7 mouse cellular contexts compared by ENCODE assay signal in the genomic region with DNA sequence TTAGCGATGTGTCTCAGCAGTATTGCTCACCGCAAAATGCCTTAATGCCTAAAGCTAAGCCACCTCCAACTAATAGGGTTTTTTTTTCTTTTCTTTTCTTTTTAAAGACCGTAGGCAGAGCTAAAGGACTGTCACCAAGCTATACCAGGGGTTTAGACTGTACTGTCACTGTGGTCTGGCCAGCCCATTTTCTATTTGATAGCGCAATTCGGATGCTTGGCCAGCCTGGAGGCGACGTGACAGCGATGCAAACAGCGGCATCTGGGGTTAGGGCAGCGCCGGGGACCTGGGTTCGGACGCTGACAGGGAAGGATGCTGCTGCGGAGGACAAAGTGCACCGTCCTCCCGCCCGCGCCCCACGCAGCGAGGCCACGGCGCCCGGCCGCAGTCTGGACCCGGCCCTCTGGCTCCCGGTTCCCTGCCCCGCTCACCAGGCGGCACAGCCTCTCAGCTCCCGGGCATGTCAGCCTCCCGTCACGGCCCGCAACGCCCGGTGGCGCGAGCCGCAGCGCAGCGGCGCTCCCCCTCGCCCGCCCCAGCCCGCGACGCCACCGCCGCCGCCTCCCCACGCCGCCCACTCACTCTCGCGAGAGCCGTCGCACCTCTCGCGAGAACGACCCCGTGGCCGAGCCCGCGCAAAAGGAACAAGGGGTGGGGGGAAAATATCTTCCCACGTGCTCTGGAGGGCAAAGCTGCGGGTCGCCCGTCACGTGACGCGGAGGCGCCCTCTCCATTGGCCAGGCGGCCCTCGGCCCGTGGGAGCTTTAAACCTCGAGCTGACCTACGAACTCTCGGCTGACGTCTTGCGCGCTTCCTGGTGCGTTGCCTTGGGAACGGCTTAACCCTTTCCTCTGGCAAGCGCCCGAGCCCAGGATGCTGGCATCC. TPM values are rescaled to one million over a fixed set of nuclear protein-coding genes. Genes with fewer than 3 reads are reported as not detected.
DNase-seq lines count a peak whose midpoint lies in the region; ATAC-seq lines count a peak whose summit lies in the region.

A gene (minus strand): TSS at position 528 of the 885 bp plus-strand sequence.

- WGBS in intestine, embryonic 14.5 days: under 1% methylated on average over 73 of the region's 82 CpGs
- WGBS in midbrain, embryonic 10.5 days: under 1% methylated on average over 82 of the region's 82 CpGs

- peak; percentile 97 to 98 for DNase-seq in adrenal gland, adult (ENCODE audit: inconsistent age in 2 of 2, low spot score in 1 of 2)
- peak; percentile 97 for DNase-seq in embryo, embryonic 10.5 days (ENCODE audit: low spot score)
- DNase-seq in gastrocnemius, postnatal 25 days: peak; percentile 95
- DNase-seq in intestine, embryonic 14.5 days (ENCODE audit: low spot score): peak; percentile 95
- DNase-seq in left cerebral cortex, postnatal 25 days (ENCODE audit: low spot score in 2 of 2): peak; percentile 97 to 98
- DNase-seq in midbrain, embryonic 10.5 days (ENCODE audit: low spot score): peak; percentile 97
- peak; percentile 94 for DNase-seq in right cerebral cortex, postnatal 4 days

- peak within 1 kb of the TSS; percentile 67 for H3K4me3 ChIP-seq in intestine, embryonic 14.5 days (ENCODE audit: low read depth, low read length)
- H3K4me3 ChIP-seq in midbrain, embryonic 10.5 days: peak within 1 kb of the TSS; percentile 87

- peak; percentile 96 for ATAC-seq in intestine, embryonic 14.5 days (replicated peaks; ENCODE audit: low FRiP score, low TSS enrichment, low read depth)

- no peaks in the 10 kb centered on the region for H3K9me3 ChIP-seq in intestine, embryonic 14.5 days (ENCODE audit: control insufficient read depth, low read length)
- H3K9me3 ChIP-seq in midbrain, embryonic 10.5 days (replicated peaks): no peaks in the 10 kb centered on the region

- intact Hi-C loops in left cerebral cortex, postnatal 25 days (cut with DNase I): no loop called here

- peaks cover 12% of the 10 kb centered on the region for H3K4me1 ChIP-seq in intestine, embryonic 14.5 days (replicated peaks; ENCODE audit: control insufficient read depth, insufficient read depth, low read length)
- H3K4me1 ChIP-seq in midbrain, embryonic 10.5 days: peaks cover 35% of the 10 kb centered on the region

- H3K27me3 ChIP-seq in intestine, embryonic 14.5 days (replicated peaks; ENCODE audit: control insufficient read depth, insufficient read depth, low read length): no peaks in the 10 kb centered on the region
- H3K27me3 ChIP-seq in midbrain, embryonic 10.5 days (ENCODE audit: low read depth, poor library complexity, severe bottlenecking): no peaks in the 10 kb centered on the region

- H3K36me3 ChIP-seq in intestine, embryonic 14.5 days (ENCODE audit: control insufficient read depth, insufficient read depth, low read length): no peaks in the 10 kb centered on the region
- no peaks in the 10 kb centered on the region for H3K36me3 ChIP-seq in midbrain, embryonic 10.5 days

- peak within 1 kb of the TSS; percentile 80 for H3K27ac ChIP-seq in intestine, embryonic 14.5 days (ENCODE audit: low read depth)
- H3K27ac ChIP-seq in midbrain, embryonic 10.5 days (replicated peaks): peak within 1 kb of the TSS; percentile 97

- H3K9ac ChIP-seq in intestine, embryonic 14.5 days (ENCODE audit: low read length): peak within 1 kb of the TSS; percentile 90

- peak within 1 kb of the TSS; percentile 82 for H3K4me2 ChIP-seq in intestine, embryonic 14.5 days (ENCODE audit: low read length)

RNA-seq across cellular contexts. Expression of the gene that starts here (rescaled TPM):
- total RNA-seq in gastrocnemius, postnatal 25 days (2021): 10 to 100 TPM in 1 of 2 experiments, 1 to 10 TPM in 1; 10.0 to 15.6 TPM
- polyA plus RNA-seq in intestine, embryonic 14.5 days (2014; fragmentation: Nextera tagmentation; extraction: Ambion mirVana): 17.9 and 18.0 TPM in 2 replicates
- total RNA-seq in left cerebral cortex, postnatal 25 days (2021): 100 to 1,000 TPM; 174 to 182 TPM
- 15.6 and 17.9 TPM in 2 replicates for polyA plus RNA-seq in midbrain, embryonic 10.5 days (2016; fragmentation: Nextera tagmentation; extraction: Ambion mirVana)

Comparison
In these comparisons a context has a peak if more than half of its experiments do, and no peak if none do; other contexts are left out.
1. Peak in every context shown above with its lines: DNase-seq, ATAC-seq, H3K4me3 ChIP-seq and H3K27ac ChIP-seq.
2. RNA of the gene that starts here (total RNA-seq): 174 to 182 TPM in left cerebral cortex, postnatal 25 days; 10.0 to 15.6 TPM in gastrocnemius, postnatal 25 days; every median in the first group is over 10 times any median in the second.